Mouse (Mus musculus) testis, postnatal 10 days (tissue): ENCODE results near the gene Hdac4.

Source experiments
- DNase-seq: peaks from one replicate; pipeline ENCODE4 v3.0.0; 2021; ENCODE audit warnings: low spot score

The Hdac4 gene

DNA sequence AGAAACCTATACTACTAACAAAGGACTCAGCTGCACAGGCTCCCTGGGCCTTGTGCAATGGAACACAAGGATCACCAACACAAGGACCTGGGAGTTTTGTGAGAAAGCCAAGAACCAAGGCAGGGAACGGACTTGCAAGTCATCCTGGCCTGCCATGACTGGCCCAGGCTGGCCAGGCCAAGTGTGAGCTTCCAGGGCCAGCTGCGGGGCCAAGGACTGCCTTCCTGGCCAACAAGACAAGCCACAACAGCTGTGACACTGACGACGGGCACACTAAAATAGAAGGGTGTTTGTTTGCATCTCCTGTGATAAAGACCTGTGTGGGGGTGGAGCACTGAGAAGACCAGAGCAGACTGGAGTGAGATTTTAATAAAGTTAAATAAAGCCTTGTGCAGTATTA, 96.0 kb downstream of the Hdac4 start:
- DNase-seq: no peak

DNA sequence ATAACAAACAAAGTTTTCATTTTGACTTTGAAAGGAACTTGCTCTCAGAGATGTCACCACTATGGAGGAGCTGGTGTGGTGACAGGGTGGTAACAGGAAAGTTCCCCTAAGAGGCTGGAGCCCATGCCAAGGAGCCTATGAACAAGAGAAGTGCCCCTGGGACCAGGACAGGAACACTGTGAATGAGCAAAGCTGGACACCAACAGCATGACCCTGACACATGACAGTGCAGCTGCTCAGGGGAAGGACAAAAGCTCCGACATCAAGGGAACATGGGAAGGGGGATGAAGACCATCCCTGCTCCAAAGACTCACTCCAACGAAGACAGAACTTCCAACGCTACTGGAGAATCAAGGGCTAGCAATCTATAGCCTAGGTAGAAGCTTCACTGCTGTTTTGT, 97.0 kb downstream of the Hdac4 start:
- no peak for DNase-seq

DNA sequence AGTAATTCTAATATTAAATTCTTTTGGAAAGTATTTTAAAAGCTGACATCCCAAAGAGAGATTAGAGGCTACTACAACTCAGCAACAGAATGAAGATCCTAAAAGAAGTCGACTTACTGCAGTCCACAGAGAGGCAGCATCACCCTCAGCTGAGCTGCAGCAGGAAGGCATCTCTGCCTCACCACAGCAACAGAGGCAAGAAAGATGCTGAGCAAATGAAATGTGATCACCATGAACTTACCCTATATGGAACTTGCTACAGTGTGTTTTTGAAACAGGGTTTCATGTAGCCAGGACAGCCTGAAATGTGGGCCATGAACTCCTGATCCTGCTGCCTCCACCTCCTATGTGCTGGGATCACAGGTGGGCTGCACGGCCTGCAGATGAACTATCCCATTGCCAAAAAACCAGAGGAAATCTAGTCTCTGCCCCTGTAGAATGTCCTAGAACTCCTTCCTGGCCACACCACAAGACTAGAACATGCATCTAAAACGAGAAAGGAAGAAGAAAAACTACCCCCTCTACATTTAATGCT, 98.4 kb downstream of the Hdac4 start:
- DNase-seq: no peak

DNA sequence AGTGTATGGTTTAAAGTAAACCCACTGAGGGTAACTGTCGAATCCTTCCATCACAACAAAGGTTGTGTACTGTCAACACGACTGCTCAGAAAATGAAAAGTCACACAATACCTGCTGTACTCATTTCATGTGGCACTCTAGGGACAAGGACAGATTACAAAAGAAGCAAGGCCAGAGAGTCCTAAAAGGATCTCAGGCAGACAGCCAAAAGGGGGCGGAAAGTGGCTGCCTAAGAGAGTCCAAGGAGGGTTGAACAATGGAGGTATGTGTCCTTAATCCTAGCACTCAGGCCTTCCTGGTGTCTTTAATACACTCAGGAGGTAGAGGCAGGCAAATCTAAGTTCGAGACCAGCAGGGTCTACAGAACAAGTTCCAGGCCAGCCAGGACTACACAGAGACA, 103.2 kb downstream of the Hdac4 start:
- no peak for DNase-seq

DNA sequence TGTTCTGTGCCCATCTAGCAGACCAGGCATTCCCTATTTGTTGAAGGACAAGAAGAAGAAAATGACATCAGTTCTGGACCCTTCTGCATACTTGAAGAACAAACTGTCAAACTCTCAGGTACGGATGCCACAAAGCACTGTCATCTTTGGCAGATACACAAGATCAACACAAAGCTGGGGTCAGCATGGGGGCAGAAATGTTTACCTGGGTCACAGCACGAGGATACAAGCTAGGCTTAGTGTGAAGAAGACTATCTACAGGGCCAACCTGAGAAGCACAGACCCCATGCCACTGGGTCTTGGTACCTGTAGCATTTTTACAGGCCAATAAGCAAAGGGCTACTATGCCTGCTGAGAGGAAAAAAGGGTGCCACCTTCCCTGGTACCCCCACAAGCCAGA, 107.7 kb downstream of the Hdac4 start:
- no peak for DNase-seq

DNA sequence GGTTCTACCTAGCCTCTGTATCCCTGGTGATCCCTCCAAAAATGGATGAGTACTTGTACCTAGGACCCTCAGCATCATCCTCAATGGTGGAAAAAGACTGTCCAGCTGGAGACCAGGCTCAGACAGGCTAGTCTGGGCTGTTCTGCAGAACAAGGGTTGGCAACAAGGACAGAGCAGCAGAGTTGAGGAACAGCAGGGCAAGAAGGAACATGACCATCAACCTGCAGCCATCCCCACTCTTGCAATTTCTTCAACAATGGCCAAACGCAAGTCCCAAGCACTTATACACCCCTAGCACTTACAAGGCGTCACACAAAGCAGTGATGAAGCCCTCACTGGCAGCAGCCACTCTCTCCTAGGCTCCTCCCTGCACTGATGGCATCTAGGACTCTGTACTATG, 108.2 kb downstream of the Hdac4 start:
- DNase-seq: no peak

DNA sequence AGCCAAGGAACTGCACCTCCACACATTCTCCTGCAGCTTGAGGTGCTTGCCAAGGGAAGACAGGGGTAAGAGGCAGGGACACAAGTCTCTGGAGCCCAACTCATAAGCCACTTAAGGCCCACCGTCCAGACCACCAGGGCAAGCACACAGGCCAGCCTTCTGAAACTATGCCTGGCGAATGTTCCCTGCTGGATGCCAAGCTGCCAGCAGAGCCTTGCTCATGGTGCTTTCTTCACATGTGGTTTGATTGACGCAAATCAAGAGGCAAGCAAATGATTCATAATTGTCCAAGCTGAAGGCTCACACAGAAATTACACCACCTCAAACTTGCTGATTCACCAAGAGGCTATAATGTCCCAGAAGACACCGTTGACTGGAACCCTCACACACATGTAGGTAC, 108.7 kb downstream of the Hdac4 start:
- no peak for DNase-seq

DNA sequence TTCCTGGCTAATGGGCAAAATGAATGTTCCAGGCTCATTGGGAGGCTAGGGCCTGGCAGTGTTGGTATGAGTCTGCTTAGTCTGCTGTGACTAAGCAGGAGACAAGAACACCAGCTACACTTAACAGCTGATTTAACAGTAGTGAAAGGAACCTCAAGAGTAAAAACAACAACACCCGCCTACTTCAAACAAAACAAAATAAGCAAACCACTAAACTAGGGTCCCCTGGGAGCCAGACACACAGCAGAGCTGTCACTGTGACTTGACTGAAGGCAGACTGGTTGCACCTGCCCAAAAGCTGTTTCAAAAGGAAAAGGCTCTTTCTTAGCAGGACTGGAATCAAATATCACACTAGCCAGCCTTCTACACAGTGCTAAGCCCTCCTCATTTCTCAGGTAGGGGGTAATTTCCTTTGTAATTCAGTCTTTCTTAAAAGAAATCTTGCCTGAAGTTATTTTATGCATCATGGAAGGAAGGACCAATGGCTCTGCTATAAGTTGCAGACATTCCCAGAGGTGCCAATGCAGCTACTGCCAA, 109.2 kb downstream of the Hdac4 start:
- DNase-seq: no peak

DNA sequence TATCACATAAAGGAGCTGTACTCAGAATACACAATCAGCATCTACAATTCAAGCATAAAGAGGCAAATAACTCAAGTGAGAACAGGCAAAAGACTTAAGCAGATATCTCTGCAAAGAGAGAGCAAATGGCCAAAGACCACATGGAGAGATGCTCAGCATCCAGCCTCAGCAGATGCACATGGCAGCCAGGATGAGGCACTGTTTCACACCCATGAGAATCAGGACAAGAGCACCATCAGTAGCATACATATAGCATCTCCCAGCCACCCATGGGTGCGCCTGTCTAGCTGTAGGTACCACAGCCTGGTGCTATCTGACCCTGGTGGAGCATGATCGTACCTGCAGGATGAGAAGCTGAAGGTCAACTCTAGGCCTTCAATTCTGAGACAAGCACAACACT, 110.8 kb downstream of the Hdac4 start:
- DNase-seq: no peak

DNA sequence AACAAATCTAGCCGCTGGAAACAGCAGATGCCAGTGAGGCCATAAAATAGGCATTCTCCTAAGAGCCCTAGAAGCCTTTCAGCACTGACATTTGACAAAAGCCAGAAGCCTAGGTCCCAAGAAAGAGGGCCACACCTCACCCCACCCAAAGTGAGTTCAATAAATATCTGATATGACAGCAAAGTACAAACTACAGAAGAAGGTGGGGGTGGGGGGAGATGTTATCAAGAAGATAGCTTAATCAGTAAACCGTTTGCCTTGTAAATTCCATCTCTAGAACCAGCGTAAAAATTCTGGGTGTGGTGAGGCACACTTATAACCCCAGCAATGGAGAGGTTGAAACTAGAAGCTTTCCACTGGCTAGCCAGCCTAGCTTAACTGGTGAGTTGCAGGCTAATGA, 111.5 kb downstream of the Hdac4 start:
- DNase-seq: no peak

DNA sequence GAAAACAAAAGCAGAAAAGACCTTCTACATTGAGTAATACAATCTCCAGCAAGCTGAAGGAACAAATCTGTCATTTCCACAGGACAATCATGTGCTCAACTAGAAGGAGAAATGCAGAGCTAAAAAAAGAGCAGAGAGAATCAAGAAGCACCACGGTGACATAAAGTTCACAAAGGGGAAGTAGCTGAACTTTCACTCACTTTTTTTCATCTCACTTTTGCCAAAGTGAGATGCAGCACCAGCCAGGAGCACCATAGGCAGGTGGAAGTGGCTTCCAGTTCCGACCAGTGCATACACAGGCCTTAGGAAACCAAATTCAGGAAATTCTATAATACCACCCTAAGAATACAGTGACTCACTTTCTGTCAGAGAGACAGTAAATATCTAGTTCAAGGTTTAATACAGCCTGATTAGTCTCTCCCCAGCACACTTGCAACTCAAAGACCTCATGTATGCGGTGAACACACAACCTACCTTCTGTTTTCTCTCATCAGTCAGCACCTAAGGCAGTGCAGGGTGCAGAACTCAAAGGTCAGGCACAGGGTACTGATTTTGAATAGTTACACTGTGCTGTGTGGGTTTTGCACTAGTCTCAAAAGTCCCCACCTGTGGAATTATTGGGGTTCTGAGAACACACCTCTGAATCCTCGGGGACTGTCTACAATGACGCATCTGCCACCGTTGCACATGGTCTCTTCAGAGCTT, 112.5 kb downstream of the Hdac4 start:
- no peak for DNase-seq

DNA sequence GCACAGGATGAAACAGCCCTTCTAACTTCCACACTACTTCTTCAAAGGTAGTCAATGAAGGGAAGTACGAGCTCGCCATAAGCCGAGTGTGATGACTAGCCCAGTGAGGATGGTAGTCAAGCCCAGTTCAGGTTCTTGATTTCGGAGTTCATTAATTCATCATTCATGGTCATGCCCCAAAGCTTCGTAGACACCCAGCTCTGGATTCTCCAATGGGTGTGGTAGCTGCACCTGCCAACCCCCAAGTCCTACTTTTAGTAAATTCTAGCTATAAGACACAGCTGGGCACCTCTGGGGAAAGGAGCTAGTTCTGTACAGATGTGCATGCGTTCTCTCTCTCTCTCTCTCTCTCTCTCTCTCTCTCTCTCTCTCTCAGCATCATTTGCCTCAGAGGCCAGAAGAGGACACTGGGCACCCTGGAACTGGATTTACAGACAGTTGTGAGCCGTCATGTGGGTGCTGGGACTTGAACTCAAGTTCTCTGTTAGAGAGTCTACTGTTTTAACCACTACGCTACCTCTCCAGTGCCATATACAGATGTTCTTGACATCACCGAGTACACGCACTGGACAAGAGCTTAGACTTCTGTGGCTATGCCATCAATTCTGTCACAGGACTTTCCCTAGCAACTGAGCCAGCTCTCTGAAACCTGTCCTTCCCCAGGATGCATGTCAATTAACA, 113.2 kb downstream of the Hdac4 start:
- no peak for DNase-seq

DNA sequence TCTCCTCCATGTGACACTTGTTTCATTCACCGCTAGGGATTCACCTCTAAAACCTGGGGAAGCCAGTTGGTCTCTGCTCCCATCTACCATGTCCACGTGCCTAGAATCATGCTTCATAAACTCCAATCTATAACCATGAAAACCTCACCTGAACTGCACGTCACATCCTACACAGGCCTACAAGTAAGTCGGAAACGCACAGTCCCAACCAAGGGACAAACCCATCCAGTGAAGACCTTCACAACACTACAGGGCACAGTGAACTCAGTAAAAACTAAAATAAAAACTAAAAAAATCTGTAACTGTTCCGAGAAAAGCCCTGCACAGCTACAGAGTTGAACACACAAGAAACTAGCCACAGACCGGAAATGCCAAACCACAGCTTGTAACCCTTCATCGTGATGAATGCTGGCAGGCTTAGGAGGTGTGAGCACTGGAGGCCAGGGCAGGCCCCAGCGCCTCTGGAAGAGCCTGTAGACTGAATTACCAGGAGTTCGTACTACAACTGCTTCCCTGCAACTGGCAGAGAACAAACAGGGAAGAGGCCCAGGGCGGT, 115.4 kb downstream of the Hdac4 start:
- no peak for DNase-seq

DNA sequence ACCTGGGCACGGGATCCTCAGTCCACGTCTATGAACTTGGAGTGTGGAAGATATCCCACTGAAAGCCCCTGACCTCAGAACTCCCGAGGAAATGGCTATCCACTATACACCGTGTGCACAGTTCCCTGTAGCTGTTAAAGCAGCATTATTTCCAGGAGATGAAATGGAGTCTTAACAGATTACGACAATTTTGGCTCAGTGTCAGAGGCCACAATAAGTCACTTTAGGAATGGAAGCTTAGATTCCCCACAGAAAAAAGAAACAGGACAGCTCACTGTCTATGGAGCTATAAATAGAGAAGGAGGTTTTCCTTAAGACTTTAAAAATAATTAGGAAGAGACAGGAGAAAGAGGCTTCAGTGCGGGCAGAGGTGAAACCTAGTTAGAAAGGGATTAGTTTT, 120.2 kb downstream of the Hdac4 start:
- no peak for DNase-seq

DNA sequence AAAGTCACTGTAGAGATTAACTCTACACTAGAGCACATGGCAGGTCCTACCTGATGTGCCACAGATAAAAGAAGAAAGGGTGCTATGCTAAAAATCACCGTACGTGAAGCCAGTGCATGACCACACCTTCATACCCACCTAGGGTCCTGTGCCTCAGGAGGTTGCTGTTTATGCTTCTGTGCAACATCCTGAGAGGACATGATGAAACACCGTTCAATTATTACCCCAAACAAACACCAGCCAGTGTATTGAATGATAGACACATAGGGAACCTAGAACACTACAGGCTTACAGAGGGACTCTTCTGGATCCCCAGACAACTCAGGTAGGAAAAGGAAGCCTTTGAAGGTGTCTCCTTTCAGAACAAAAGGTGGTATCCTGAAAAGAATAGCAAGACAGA, 120.8 kb downstream of the Hdac4 start:
- no peak for DNase-seq

DNA sequence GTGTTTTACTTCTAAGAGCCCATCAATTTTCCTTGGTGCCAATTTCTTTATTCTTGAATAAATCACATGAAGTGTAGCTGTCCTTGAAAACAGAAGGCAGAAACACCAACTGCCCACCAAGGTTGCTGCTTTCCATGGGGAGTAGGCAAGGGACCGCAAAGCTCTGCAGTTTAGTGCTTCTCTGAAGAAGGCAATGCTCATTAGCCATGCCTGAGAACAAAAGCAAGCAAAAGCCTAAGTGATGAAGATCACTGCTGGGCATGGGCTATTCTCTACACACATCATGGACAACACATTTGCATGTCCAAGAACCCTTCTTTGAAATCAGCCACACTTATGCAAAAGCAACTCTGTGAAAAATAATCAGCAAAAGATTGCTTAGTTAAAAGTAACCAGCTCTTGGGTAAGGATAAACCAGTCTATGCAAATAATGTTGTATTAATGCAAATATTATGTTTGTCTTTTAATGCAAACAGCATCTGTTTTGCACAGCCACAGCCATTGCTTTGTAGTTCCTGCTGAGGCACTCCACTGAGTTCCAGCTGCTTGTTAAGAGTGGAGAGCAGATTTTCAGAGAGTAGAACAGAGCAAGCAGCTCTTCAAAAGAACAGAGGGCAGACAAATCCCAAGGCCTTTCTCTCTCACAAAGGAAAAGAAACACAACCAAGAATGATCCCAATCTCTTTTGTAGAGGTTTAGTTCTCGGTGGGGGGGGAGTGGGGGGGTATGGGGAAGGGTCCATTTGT, 125.4 kb downstream of the Hdac4 start:
- no peak for DNase-seq

DNA sequence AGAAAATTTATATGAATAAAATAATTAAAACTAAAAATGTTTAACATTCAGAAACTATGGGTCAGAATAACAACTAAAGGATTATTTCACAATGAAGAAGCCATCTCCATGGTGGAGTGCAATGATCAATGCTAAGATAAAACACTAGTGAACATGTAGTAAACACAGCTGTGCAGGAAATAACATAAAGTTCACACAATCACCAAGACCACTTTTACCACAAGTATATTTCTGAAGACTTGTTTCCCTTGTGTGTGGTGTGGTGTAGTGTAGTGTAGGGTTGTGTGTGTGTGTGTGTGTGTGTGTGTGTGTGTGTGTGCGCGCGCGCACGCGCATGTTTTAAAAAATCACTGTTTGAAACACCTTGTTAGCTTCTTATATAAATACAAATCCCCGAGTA, 126.0 kb downstream of the Hdac4 start:
- no peak for DNase-seq

DNA sequence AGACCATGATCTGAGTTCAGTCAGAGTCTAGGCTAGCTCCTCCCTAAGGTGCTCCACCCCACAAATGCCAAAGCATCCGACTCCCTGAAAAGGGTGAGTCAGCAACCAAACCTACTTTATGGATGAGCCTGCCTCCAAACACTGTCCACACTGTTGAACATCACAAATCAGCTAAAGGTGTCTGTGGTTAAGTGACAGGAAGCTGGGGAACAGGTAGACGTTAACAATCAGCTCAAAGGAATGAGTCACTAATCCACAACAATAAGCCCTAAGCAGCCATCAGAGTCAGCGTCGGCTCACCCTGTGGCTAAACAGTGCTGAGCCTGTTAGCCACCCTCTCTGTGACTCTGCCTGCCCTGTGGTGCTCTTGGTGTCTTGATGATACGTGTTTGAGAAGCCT, 131.2 kb downstream of the Hdac4 start:
- DNase-seq: no peak

DNA sequence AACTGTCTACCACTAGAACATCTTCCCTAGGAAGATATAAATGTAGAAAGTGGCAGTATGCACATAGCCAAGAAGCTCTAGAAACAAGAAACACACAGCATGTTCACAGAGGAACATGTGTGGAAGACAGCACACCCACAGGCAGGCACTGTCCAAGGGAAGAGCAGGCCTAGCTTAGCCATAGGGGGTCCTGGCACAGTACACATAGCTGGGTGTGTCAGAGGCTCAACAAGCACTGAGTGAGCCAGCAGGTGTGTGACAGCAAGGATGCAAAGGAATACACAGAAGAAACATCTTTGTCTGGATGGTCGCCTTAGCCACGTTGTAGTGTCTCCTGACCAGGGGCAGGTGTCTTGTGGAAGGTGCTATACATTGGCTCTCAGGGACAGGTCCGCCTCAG, 132.2 kb downstream of the Hdac4 start:
- DNase-seq: no peak

DNA sequence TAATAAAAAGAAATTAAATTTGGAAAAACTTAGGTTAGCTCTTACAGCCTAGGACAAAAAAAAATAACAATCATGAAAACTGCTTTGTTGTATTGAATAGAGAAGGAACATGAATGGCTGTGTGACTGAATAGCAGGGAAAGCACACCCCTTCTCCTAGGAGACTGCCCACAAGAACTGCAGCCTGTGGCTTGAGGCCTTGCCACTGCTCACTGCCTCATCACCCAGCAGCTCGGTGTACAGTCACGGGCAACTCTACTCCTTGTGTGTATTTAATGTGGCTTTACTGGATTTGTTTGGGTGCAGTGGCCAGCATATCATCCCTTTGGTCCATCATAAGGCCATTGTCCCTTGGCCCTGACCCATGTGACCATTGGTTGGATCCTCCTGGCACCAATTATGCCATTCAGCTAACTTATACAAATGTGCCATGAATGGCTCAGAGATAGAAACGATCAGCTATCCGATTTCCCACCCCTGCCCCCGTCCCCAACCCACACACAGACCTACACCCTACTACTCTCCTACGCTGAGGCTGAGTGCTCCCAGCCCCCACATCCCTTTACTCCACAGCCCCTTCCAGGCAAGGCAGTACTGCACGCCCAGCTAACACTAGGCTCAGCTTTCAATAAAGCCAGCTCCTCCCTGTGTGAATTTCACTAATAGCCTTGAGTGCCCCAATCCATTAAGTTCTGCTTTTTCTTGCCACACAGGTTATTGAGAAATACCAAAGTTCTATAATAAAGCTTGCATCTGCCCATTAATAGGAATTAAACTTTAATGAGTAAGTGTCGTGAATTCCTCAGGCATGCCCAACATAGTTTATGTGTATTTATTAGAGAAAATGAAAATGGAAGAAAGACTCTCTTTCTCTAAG, 134.1 kb downstream of the Hdac4 start:
- DNase-seq: no peak

DNA sequence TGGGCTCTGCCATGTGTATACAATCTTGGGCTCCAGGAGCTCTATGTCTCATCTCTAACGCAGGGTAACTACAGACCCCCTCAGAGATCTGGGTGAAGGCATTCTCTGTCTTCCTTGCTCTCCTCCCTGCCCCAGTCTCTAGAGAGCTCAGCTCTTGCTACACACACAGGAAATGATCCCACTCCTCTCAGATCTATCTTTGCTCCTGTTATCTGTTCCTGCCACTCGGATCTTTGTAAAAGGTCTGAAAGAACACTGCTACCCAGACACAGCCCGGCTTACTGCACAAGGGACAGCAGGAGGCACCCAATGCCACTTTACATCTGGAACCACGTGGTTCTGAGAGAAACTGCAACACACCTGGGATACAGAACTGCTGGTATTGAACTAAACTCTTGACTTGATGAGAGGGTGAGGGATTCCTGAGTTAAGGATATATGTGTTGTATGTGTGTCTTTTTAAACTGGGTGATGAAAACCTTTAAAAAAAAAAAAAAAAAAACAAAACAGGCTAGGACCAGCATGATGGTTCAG, 134.9 kb downstream of the Hdac4 start:
- no peak for DNase-seq
